Mouse (Mus musculus) left cerebral cortex, postnatal 36 days (tissue): ENCODE results near the gene Ap3d1. TPM values are rescaled to one million over a fixed set of nuclear protein-coding genes. Genes with fewer than 3 reads are reported as not detected.

ENCODE experiments used
- DNase-seq, 2 experiments: peaks; one replicate each; pipeline ENCODE4 v3.0.0; 2021 to 2022; ENCODE audit warnings: low spot score in 2 of 2, mixed read lengths in 1 of 2
- intact Hi-C: fragments of 180-260 bp; cut with DNase I; formaldehyde crosslinking; loops from one replicate; pipeline ENCODE4 v1.15.1; 2025
- total RNA-seq, 2 experiments: library from RNA; stranded (reverse); gene quantifications; 2 replicates each; pipeline ENCODE4 v1.2.3; 2021

Ap3d1 gene
- total RNA-seq, 2 experiments from 2014 or later: 133 to 160 TPM

- DNase-seq: no peak
- intact Hi-C loops: loop anchor here (5.0 kb wide), 1 partner anchor 44 kb away; the partner anchor contains the start of genes Izumo4 and Mob3a
Measured at GRCm38 (mm10) chr10:80658194-80658840, 83.7 kb downstream of the Ap3d1 start.

Other genes starting within 250 kb of the Ap3d1 start
- not detected for gene Onecut3, start 247.4 kb downstream of the Ap3d1 start, total RNA-seq
- gene Atp8b3, start 203.1 kb downstream of the Ap3d1 start, total RNA-seq: under 1 TPM; 0.20 to 0.27 TPM
- 10 to 100 TPM; 43.5 to 56.8 TPM for gene Rexo1, start 180.7 kb downstream of the Ap3d1 start, total RNA-seq
- 10 to 100 TPM; 51.6 to 54.2 TPM for gene Klf16, start 164.9 kb downstream of the Ap3d1 start, total RNA-seq
- gene Abhd17a, start 151.9 kb downstream of the Ap3d1 start, total RNA-seq: 100 to 1,000 TPM; 181 to 238 TPM
- 10 to 100 TPM; 40.1 to 45.1 TPM for gene Scamp4, start 139.4 kb downstream of the Ap3d1 start, total RNA-seq
- gene Adat3, start 139.4 kb downstream of the Ap3d1 start, total RNA-seq: 1 to 10 TPM; 1.7 to 4.0 TPM
- gene Gm49322, start 136.2 kb downstream of the Ap3d1 start, total RNA-seq: 1 to 10 TPM; 2.6 to 3.6 TPM
- 100 to 1,000 TPM; 208 to 256 TPM for gene Csnk1g2, start 119.4 kb downstream of the Ap3d1 start, total RNA-seq
- 100 to 1,000 TPM in 1 of 2 experiments, 10 to 100 TPM in 1; 93.4 to 100 TPM for gene Btbd2, start 85.2 kb downstream of the Ap3d1 start, total RNA-seq
- gene Mknk2, start 64.2 kb downstream of the Ap3d1 start, total RNA-seq: 10 to 100 TPM; 39.9 to 42.0 TPM
- gene Mob3a, start 40.3 kb downstream of the Ap3d1 start, total RNA-seq: 10 to 100 TPM; 14.0 TPM
- 10 to 100 TPM; 36.7 to 47.3 TPM for gene Izumo4, start 40.1 kb downstream of the Ap3d1 start, total RNA-seq
- gene Dot1l, start 12.9 kb upstream of the Ap3d1 start, total RNA-seq: 10 to 100 TPM; 37.2 to 65.0 TPM
- gene Sf3a2, start 55.9 kb upstream of the Ap3d1 start, total RNA-seq: 10 to 100 TPM; 44.3 to 53.0 TPM
- gene Plekhj1, start 56.4 kb upstream of the Ap3d1 start, total RNA-seq: 10 to 100 TPM; 53.5 to 63.2 TPM
- 1 to 10 TPM; 1.2 to 2.0 TPM for gene Amh, start 63.0 kb upstream of the Ap3d1 start, total RNA-seq
- 1 to 10 TPM; 5.5 to 5.6 TPM for gene Jsrp1, start 71.2 kb upstream of the Ap3d1 start, total RNA-seq
- 100 to 1,000 TPM; 507 to 583 TPM for gene Oaz1, start 84.4 kb upstream of the Ap3d1 start, total RNA-seq
- 10 to 100 TPM; 38.5 to 46.7 TPM for gene Lingo3, start 101.8 kb upstream of the Ap3d1 start, total RNA-seq
- 10 to 100 TPM; 34.2 to 44.0 TPM for gene Lsm7, start 112.9 kb upstream of the Ap3d1 start, total RNA-seq
- gene Sppl2b, start 113.0 kb upstream of the Ap3d1 start, total RNA-seq: 10 to 100 TPM; 53.2 to 66.1 TPM
- under 1 TPM in 1 of 2 experiments, not detected in 1; 0.32 TPM for gene Tmprss9, start 129.6 kb upstream of the Ap3d1 start, total RNA-seq
- gene Timm13, start 158.7 kb upstream of the Ap3d1 start, total RNA-seq: 100 to 1,000 TPM; 120 to 153 TPM
- gene Lmnb2, start 176.0 kb upstream of the Ap3d1 start, total RNA-seq: 10 to 100 TPM; 17.6 to 21.2 TPM
- 10 to 100 TPM; 17.4 to 23.9 TPM for gene Gadd45b, start 187.8 kb upstream of the Ap3d1 start, total RNA-seq